In the genomic region with DNA sequence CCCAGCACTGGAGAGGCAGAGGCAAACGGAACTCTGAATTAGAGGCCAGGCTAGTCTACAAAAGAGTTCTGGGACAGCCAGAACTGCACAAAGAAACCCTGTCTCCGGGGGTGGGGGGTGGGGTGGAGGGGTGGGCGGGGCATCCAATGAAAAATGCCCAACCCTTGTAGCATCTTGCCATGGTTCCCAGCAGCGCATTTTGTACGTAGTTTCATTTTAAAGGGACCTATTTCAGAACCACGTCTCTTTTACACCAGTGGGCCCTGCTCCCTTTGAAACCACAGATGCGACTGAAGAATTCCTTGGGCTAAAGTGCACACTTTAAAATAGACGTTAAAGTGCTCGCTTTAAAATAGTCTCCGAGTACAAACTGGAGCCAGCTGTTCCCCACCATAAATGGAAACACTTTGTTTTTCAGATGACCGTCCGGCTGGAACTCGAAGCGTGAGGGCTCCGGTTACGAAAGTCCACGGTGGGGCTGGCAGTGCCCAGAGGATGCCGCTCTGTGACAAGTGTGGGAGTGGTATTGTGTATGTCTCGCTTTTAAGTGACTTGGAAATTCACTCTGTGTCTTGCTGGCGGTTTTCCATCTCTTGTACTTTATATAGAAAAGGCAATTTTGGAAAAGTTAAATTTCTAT, we compare ENCODE assay signal across 14 mouse cellular contexts. TPM values are rescaled to one million over a fixed set of nuclear protein-coding genes. Genes with fewer than 3 reads are reported as not detected.
DNase-seq lines count a peak whose midpoint lies in the region; ATAC-seq and TF ChIP-seq lines count a peak whose summit lies in the region.
"Had no signal": no experiment of that assay in that cellular context is flagged by ENCODE, and none has a peak within 500 bp of the region (broad histone marks: within the 10 kb centered on the region; RNA-seq: fewer than 3 reads in every experiment).

No protein-coding gene starts in this region.

- peaks cover 6% of the 10 kb centered on the region for H3K4me1 ChIP-seq in limb, embryonic 10.5 days
- H3K4me1 ChIP-seq in stomach, postnatal 0 days (replicated peaks; ENCODE audit: control insufficient read depth, insufficient read depth) = no peaks in the 10 kb centered on the region
- peaks cover 5% of the 10 kb centered on the region; the same call in 1 of the 2 replicates for H3K4me1 ChIP-seq in forebrain, embryonic 10.5 days
- H3K4me1 ChIP-seq: midbrain, embryonic 15.5 days had no signal

- H3K36me3 ChIP-seq in limb, embryonic 10.5 days = no peaks in the 10 kb centered on the region
- no peaks in the 10 kb centered on the region for H3K36me3 ChIP-seq in stomach, postnatal 0 days (ENCODE audit: control insufficient read depth, insufficient read depth, low read length)
- no peaks in the 10 kb centered on the region for H3K36me3 ChIP-seq in forebrain, embryonic 10.5 days (replicated peaks)
- H3K36me3 ChIP-seq: midbrain, embryonic 15.5 days had no signal

- no peak overlapping the region for H3K9ac ChIP-seq in stomach, postnatal 0 days (ENCODE audit: low read length)
- H3K9ac ChIP-seq: midbrain, embryonic 15.5 days had no signal

- no peaks in the 10 kb centered on the region for H3K9me3 ChIP-seq in limb, embryonic 10.5 days (replicated peaks)
- no peaks in the 10 kb centered on the region for H3K9me3 ChIP-seq in stomach, postnatal 0 days (ENCODE audit: control insufficient read depth, low read length)
- H3K9me3 ChIP-seq in forebrain, embryonic 10.5 days = no peaks in the 10 kb centered on the region
- H3K9me3 ChIP-seq: midbrain, embryonic 15.5 days had no signal

- H3K27me3 ChIP-seq in limb, embryonic 10.5 days (ENCODE audit: low read depth, poor library complexity, severe bottlenecking) = no peaks in the 10 kb centered on the region
- no peaks in the 10 kb centered on the region for H3K27me3 ChIP-seq in stomach, postnatal 0 days (ENCODE audit: control insufficient read depth, insufficient read depth, low read length)
- H3K27me3 ChIP-seq in forebrain, embryonic 10.5 days (ENCODE audit: poor library complexity, severe bottlenecking) = no peaks in the 10 kb centered on the region
- H3K27me3 ChIP-seq: midbrain, embryonic 15.5 days had no signal

- no peak for TF ChIP-seq CTCF in stomach, postnatal 0 days (IDR thresholded peaks at IDR 0.05; ENCODE audit: low read depth)

- no peak overlapping the region for H3K4me3 ChIP-seq in limb, embryonic 10.5 days
- no peak overlapping the region for H3K4me3 ChIP-seq in stomach, postnatal 0 days (ENCODE audit: low read depth, low read length)
- H3K4me3 ChIP-seq in forebrain, embryonic 10.5 days = no peak overlapping the region
- H3K4me3 ChIP-seq: midbrain, embryonic 15.5 days had no signal

- peak overlapping the region; percentile 56 for H3K27ac ChIP-seq in limb, embryonic 10.5 days
- H3K27ac ChIP-seq in stomach, postnatal 0 days (replicated peaks) = peak overlapping the region; percentile 0; the same call in 1 of the 2 replicates
- H3K27ac ChIP-seq in forebrain, embryonic 10.5 days = no peak overlapping the region
- H3K27ac ChIP-seq: midbrain, embryonic 15.5 days had no signal

- 84% methylated on average over 20 of the region's 20 CpGs for WGBS in limb, embryonic 10.5 days
- 67% methylated on average over 20 of the region's 20 CpGs for WGBS in stomach, postnatal 0 days
- 83% methylated on average over 20 of the region's 20 CpGs for WGBS in forebrain, embryonic 10.5 days

- DNase-seq in gastrocnemius, adult 18-20 months (ENCODE audit: low spot score) = peak; percentile 67
- no peak for DNase-seq in gastrocnemius, postnatal 10 days
- DNase-seq in right cerebral cortex, adult 18-20 months = peak; percentile 35
- DNase-seq in right cerebral cortex, adult 2 months (ENCODE audit: low spot score in 2 of 2) = no peak
- DNase-seq in limb, embryonic 10.5 days (ENCODE audit: low spot score) = no peak
- no peak for DNase-seq in stomach, postnatal 0 days (ENCODE audit: low spot score)
- no peak for DNase-seq in forebrain, embryonic 10.5 days (ENCODE audit: extremely low spot score, low spot score)
- no peak for DNase-seq in cerebellum, postnatal 4 days (ENCODE audit: low spot score in 2 of 2)

- ATAC-seq in stomach, postnatal 0 days (ENCODE audit: low FRiP score, low TSS enrichment) = no peak; the same call in 1 of the 2 replicates
- ATAC-seq: midbrain, embryonic 15.5 days; Patski had no signal

- no peak overlapping the region for H3K4me2 ChIP-seq in stomach, postnatal 0 days (replicated peaks; ENCODE audit: low read depth)
- H3K4me2 ChIP-seq: midbrain, embryonic 15.5 days had no signal

- no peak for TF ChIP-seq EP300 in stomach, postnatal 0 days (optimal IDR thresholded peaks at IDR 0.05)

RNA-seq across cellular contexts. Expression of gene Ccdc110, which starts 17.3 kb away (rescaled TPM):
- under 1 TPM; 0.09 to 0.14 TPM for total RNA-seq in gastrocnemius, adult 18-20 months (2021)
- not detected for total RNA-seq in gastrocnemius, postnatal 10 days (2021)
- polyA plus RNA-seq in limb, embryonic 10.5 days (2016; fragmentation: Nextera tagmentation; extraction: Ambion mirVana) = not detected in 2 replicates
- polyA plus RNA-seq in stomach, postnatal 0 days (2015; fragmentation: Nextera tagmentation; extraction: Ambion mirVana) = 0.11 TPM in 1 of 2 replicates, not detected in the other
- 0.09 and 0.18 TPM in 2 replicates for polyA plus RNA-seq in forebrain, embryonic 10.5 days (2016; fragmentation: Nextera tagmentation; extraction: Ambion mirVana)
- total RNA-seq: granulocyte monocyte progenitor cell, adult 5-6 weeks; liver, adult 2 months had no signal
- polyA plus RNA-seq: large intestine, adult 2 months; liver, adult 2 months; Patski; thymus, postnatal 0 days had no signal

RNA-seq across cellular contexts. Expression of gene Pdlim3, which starts 31.9 kb away (rescaled TPM):
- total RNA-seq in gastrocnemius, adult 18-20 months (2021) = 100 to 1,000 TPM; 737 to 931 TPM
- 100 to 1,000 TPM; 594 to 743 TPM for total RNA-seq in gastrocnemius, postnatal 10 days (2021)
- 4.4 and 6.7 TPM in 2 replicates for polyA plus RNA-seq in limb, embryonic 10.5 days (2016; fragmentation: Nextera tagmentation; extraction: Ambion mirVana)
- polyA plus RNA-seq in stomach, postnatal 0 days (2015; fragmentation: Nextera tagmentation; extraction: Ambion mirVana) = 253 and 256 TPM in 2 replicates
- 2.7 and 3.0 TPM in 2 replicates for polyA plus RNA-seq in forebrain, embryonic 10.5 days (2016; fragmentation: Nextera tagmentation; extraction: Ambion mirVana)
- total RNA-seq: granulocyte monocyte progenitor cell, adult 5-6 weeks had no signal
- polyA plus RNA-seq: Patski had no signal

RNA-seq across cellular contexts. Expression of gene 1700029J07Rik, which starts 57.9 kb away (rescaled TPM):
- total RNA-seq in gastrocnemius, adult 18-20 months (2021) = under 1 TPM; 0.25 to 0.28 TPM
- under 1 TPM; 0.68 TPM for total RNA-seq in gastrocnemius, postnatal 10 days (2021)
- polyA plus RNA-seq in limb, embryonic 10.5 days (2016; fragmentation: Nextera tagmentation; extraction: Ambion mirVana) = 3.2 TPM in 2 replicates
- polyA plus RNA-seq in stomach, postnatal 0 days (2015; fragmentation: Nextera tagmentation; extraction: Ambion mirVana) = 1.2 and 1.7 TPM in 2 replicates
- polyA plus RNA-seq in forebrain, embryonic 10.5 days (2016; fragmentation: Nextera tagmentation; extraction: Ambion mirVana) = 3.7 and 4.2 TPM in 2 replicates

RNA-seq across cellular contexts. Expression of gene Ufsp2, which starts 58.2 kb away (rescaled TPM):
- total RNA-seq in gastrocnemius, adult 18-20 months (2021) = 10 to 100 TPM; 37.7 to 38.1 TPM
- total RNA-seq in gastrocnemius, postnatal 10 days (2021) = 10 to 100 TPM; 37.2 to 37.8 TPM
- polyA plus RNA-seq in limb, embryonic 10.5 days (2016; fragmentation: Nextera tagmentation; extraction: Ambion mirVana) = 50.4 and 58.8 TPM in 2 replicates
- polyA plus RNA-seq in stomach, postnatal 0 days (2015; fragmentation: Nextera tagmentation; extraction: Ambion mirVana) = 68.8 and 73.8 TPM in 2 replicates
- polyA plus RNA-seq in forebrain, embryonic 10.5 days (2016; fragmentation: Nextera tagmentation; extraction: Ambion mirVana) = 58.5 and 64.4 TPM in 2 replicates

Comparison
In these comparisons a context has a peak if more than half of its experiments do, and no peak if none do; other contexts are left out.
1. DNase-seq: peak in gastrocnemius, adult 18-20 months (single experiment) and right cerebral cortex, adult 18-20 months (single experiment); none in gastrocnemius, postnatal 10 days (single experiment), right cerebral cortex, adult 2 months (0 of 2), limb, embryonic 10.5 days (single experiment), stomach, postnatal 0 days (single experiment), forebrain, embryonic 10.5 days (single experiment) and cerebellum, postnatal 4 days (0 of 2).
2. RNA of gene Pdlim3, which starts 31.9 kb away (polyA plus RNA-seq): 253 to 256 TPM in stomach, postnatal 0 days; 4.4 to 6.7 TPM in limb, embryonic 10.5 days and 2.7 to 3.0 TPM in forebrain, embryonic 10.5 days; every median in the first group is over 10 times any median in the second.